Mouse (Mus musculus) cerebellum, adult (tissue): ENCODE results near the gene Dtl.
"Not testable (repeated sequence)": the region's sequence is repeated elsewhere in the genome, so short reads cannot be mapped to it uniquely, and the experiment has no call there.

ENCODE experiments used
- ATAC-seq: cut with Nextera tagmentation; 2 replicates; pipeline ENCODE4 v1.9.2; 2017; ENCODE audit warnings: mild to moderate bottlenecking, moderate library complexity, mixed read lengths; ENCODE audit not compliant: insufficient number of reproducible peaks, low FRiP score, low TSS enrichment

The Dtl gene

GRCm38 (mm10) chr1:191521395-191521794 is 53.9 kb downstream of the Dtl start:
- ATAC-seq = no peak

DNA sequence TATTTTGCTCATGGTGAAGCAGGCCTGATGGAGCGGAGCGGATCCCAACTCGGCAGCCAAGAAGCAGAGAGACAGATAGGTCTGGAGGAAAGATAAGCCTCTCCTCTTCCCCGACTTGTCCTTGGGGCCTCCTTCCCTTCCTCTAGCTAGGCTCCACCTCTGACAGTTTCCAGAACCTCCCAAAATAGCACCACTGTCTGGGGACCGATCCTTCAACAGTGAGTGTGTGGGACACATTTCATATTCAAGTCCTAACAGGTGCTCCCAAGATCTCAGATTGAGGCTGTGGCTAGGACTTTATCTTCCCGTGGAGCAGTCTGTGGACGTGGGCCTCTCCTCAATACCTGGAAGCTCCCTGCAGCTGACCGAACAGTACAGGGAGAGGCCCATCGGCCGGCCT is 54.7 kb downstream of the Dtl start:
- ATAC-seq = no peak

DNA sequence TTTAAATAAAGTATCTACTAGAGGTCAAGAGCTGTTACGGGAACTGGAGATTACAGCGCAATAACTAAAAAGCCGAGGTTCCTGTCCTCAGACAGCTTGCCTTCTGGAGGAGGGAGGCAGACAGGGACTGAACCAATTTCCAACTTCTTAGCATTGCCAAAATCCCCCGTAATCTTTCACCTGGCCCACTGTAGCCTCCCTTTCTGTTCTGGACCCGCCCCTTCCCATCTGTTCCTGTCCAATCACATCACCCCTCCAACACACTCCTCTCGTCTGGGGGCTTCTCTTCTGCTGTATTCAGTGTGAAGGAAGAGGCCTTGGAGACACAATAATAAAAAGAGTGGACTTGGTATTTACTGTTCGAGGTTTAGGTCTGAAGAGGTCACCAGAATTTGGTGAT is 55.1 kb downstream of the Dtl start:
- no peak for ATAC-seq

DNA sequence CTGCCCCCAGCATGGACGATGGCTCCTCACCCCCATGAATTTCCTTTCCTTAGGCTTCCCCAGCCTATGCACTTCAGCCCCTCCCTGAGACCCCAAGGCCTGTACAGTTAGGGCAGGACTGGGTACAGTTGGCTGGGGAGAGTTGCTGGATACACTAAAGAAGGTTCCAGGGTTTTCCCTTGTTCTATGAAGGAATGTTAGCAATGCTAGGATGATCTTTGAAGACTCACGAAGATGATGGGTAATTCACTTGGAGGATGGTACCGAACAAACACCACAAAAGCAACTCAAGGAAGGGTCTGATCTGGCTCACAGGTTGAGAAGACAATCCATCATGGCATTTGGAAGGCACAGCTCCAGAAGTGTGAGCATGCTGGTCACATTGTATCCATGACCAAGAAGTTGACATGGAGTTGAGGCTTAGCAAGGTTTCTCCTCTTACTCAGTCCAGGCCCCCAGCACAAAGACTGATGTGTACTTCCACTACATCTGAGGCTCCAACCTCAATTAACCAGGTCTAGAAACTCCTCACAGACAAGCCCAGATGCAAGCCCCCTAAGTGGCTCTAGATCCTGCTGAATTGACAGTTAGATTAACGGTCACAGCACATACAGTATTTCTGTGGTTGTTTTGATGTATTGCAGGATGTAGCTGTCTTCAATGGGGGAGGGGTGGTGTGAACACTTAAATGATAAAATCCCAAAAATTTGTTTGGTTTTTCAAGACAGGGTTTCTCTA is 55.8 kb downstream of the Dtl start:
- no peak for ATAC-seq

GRCm38 (mm10) chr1:191518911-191519310 is 56.4 kb downstream of the Dtl start:
- no peak for ATAC-seq

DNA sequence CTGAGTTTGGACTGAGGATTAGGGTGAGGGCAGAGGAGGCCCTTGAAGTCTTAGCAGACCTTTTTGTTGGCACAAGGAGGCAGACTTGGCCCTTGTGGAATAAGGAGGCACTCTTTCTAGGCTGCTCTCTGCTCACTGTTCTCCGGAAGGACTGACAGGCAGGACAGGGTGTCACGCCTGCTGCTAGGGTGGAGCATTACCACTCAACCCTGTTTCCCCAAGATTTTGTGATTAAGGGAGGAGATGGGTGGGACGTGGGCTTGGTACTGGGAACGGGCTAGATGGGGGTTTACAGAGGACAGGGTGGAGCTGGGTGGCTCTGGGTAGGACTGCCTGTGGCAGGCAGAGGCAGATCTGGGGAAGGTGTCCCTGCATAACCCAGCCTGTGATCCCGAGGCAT is 57.4 kb downstream of the Dtl start:
- ATAC-seq = no peak

- ATAC-seq = no peak
Observed at GRCm38 (mm10) chr1:191517056-191517455, 58.3 kb downstream of the Dtl start.

GRCm38 (mm10) chr1:191516351-191516750 is 59.0 kb downstream of the Dtl start:
- ATAC-seq = not testable (repeated sequence)

DNA sequence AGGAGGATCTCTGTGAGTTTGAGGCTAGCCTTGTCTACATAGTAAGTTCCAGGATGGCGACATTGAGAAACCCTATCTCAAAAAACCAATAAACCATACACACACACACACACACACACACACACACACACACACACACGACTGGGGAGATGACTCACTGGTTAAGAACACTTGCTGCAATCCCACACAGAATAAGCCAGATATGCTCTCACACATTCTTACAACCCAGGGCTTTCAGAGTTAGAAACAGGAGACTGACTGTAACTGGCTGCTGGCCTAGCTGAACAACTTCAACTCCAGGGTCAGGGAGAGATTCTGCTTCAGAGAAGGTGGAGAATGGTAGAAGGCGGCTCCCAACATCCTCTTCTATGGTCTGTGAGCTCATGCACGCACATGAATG is 62.1 kb downstream of the Dtl start:
- no peak for ATAC-seq

GRCm38 (mm10) chr1:191512383-191512782 is 63.0 kb downstream of the Dtl start:
- ATAC-seq = no peak

DNA sequence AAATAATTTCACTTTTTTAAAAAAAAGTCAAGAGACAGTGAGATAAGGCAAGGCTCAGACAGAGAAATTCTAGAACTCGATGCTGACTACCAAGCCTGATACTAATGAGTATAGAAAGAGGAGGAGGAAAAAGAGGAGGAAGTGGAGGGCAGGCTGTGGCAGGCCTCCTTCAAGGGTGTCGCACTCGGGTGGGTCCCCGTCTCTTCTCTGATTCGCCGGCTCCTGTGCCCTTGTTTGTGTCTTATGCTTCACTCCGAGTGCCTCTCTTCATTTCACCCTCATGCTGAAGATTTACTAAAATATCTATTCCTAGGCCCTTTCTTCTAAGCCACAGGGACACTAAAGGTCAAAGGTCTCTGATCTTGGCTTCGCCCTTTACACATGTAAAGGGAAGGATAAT is 63.8 kb downstream of the Dtl start:
- ATAC-seq = no peak

DNA sequence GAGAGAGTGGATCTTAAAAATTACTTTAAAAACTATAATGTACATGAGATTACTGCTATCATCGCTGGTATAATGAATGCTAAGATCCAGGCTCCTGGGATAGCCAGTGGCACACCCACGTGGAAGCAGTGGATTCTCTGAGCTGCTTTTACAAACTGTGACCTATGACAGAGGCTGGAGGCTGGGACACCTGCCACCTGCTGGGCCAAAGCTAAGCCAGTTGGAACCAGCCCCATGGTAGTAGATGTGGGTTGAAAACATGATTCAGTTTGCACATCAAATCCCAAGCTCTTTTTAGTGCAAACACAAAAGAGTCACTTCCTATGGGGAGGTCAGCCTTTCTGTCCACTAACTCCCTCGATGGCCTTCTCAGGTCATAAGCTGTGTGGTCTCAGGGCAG is 65.5 kb downstream of the Dtl start:
- no peak for ATAC-seq

GRCm38 (mm10) chr1:191509131-191509530 is 66.2 kb downstream of the Dtl start:
- ATAC-seq = no peak

- ATAC-seq = no peak
Observed at GRCm38 (mm10) chr1:191506791-191507190, 68.6 kb downstream of the Dtl start.

DNA sequence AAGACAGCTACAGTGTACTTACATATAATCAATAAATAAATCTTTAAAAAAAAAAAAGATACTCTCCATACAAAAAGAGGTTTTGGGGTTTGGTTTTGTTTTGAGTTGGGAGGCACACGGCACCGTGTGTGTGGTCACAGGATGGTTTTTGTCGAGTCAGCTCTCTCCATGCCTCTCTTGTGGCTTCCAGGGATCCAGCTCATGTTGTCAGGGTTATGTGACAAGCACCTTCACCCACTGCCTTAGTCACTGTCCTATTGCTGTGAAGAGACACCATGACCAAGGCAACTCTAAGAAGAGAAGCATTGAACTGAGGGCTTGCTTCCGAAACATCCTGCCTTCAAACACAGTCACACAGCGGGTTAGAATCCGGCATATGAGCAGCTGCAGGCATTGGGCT is 75.7 kb downstream of the Dtl start:
- no peak for ATAC-seq

DNA sequence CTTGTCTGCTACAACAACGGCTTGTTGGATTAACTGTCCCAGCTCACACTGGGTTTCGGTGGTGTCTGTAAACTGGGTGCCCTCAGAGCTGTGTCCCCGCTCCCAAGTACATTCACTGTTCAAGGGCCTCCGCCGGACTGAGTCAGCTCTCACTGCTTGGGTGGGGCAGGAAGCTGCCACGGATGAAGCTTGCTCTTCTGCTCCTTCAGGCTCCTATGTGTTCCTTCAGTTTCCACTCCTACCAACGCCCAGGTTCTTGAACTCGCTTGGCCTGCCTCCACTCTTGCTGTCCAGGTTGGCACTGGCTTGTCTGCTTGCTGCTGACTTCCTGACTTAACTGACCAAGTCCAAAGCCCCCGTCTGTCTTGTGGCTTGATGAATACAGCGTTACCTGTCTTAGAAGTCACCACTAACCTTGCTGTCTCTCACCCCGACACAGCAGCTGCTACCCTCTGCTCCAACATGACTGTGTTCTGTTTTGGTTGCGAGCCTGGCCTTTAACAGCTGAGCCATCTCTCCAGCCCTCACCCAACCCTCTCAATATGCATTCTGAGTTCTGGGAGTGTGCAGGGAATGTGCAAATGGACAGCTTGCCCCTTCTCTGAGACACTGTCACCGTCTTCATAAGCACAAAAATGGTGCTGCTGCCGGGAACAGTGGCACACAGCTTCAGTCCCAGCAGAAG is 76.9 kb downstream of the Dtl start:
- no peak for ATAC-seq

DNA sequence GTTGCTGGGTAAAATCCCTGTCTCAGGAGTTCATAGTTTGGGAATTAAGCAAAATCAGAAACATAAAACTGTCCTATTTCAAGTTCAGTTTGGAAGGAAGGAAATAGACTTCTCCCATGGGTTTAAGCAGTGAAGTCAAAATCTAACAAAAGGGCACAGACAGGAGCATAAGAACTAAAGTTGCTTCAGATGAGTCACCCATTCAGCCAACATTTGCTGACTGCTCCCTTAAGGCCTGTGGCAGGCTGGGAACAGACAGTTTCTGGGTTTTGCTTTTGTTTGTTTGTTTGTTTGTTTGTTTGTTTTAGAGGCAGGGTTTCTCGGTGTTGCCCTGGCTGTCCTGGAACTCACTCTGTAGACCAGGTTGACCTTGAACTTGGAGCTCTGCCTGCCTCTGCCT is 78.7 kb downstream of the Dtl start:
- ATAC-seq = no peak

GRCm38 (mm10) chr1:191495051-191495467 is 80.3 kb downstream of the Dtl start:
- peak; percentile 47; the same call in 1 of the 2 replicates for ATAC-seq

DNA sequence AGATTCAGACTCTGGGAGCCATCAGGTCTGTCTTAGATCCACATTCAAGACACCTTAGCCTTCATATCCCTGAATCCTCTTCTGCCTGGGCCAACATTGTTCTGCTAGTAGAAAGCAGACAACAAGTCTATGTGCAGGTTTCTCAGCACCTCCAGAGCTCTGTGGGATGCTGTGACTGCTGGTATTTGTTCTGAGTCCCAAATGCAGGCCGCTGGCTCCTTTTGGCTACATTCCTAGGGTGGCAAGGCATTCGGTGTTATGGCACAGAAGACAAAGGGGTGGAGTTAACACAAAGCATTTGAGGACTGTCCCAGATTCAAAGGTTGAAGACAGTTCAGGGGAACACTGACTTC is 81.1 kb downstream of the Dtl start:
- no peak for ATAC-seq

DNA sequence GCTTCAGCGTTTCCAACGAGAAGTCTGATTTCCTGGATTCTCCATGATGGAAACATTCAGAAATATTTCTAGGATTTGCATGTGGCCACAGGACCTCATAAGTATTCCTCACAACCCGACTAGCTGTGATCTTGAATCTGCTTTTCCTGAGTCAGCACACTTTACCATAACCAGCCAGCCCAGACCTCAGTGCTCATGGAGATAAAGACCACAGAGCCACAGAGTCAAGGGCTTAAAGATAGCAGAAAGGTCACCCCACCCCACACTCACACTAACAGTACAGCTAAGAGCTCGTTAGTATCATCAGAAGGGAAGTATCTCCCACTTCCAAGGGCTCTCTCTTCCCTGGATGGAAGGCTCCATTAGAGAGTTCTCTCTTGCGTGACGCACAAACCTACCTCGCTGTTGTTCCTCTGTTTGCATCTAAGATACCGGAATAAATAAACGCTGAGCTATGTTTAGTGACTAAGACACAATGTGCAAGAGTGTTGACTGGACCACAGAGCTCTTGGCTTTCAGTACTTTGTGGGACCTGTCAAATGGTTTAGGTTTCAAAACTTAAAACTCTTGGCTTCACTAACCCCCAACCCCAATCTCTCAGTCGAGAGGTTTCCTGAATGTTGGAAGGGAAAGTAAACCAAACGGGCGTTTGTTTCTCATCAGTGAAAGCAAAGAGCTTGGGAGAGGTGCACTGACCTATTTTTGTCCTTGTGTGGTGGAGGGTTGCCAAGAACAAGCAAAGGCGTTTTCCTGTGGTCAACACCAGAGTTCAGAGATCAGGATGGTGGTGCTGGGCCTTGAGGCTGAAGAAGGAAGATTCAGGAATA is 81.7 kb downstream of the Dtl start:
- ATAC-seq = no peak; the same call in 1 of the 2 replicates

DNA sequence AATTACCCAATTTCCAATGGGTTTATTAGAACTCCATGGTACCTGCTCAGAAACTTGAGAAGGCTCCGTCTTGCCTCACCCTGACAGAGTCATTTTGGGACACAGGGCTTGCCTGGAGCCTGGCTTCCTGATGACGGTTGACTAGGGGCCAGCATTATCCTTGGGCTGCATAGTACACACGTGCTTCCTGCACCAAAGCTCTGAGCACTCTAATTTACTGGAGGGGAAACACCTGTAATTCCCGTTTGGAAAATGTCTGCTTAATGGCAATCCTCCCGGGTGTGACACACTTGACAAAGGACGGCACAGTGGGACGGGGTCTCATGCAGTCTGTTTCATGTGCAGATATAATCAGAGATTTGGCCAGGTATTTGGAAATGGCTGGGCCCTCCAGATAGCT is 84.9 kb downstream of the Dtl start:
- no peak for ATAC-seq
